Mouse (Mus musculus) olfactory bulb, adult 2 months (tissue): ENCODE results near the gene Scyl1. TPM values are rescaled to one million over a fixed set of nuclear protein-coding genes. Genes with fewer than 3 reads are reported as not detected.

Experiments
- H3K27ac ChIP-seq: fragments of 200-500 bp; 2 replicates; pipeline ENCODE4 v1.5.1; 2012; ENCODE audit warnings: low read depth, low read length; ENCODE audit not compliant: insufficient read depth
- H3K4me1 ChIP-seq: fragments of 200-500 bp; 2 replicates; pipeline ENCODE4 v1.6.1; 2012; ENCODE audit warnings: low read length; ENCODE audit not compliant: control insufficient read depth, insufficient read depth
- H3K4me3 ChIP-seq: fragments of 200-500 bp; 2 replicates; pipeline ENCODE4 v1.5.1; 2012; ENCODE audit warnings: mild to moderate bottlenecking, low read depth, low read length, moderate library complexity; ENCODE audit not compliant: insufficient read depth
- CTCF ChIP-seq: fragments of 200-500 bp; IDR thresholded peaks from 2 replicates; pipeline ENCODE4 v1.5.1; 2012; ENCODE audit warnings: low read depth, mild to moderate bottlenecking, low read length, moderate library complexity; ENCODE audit not compliant: insufficient read depth
- POLR2A ChIP-seq: fragments of 200-500 bp; IDR thresholded peaks from 2 replicates; pipeline ENCODE4 v1.6.1; 2012; ENCODE audit warnings: mild to moderate bottlenecking, low read depth, low read length, moderate library complexity; ENCODE audit not compliant: insufficient read depth
- WGBS: fragments of 180-500 bp; shearing (Covaris S2); methylation state at CpG from one replicate; pipeline ENCODE4 v1.1.7; 2018; 5-methylcytosine and 5-hydroxymethylcytosine counted together
- polyA plus RNA-seq: library from polyadenylated mRNA; stranded (reverse); fragments of >200 nt; gene quantifications from 2 replicates; pipeline ENCODE4 v1.2.4, GENCODE M21; 2012; ENCODE audit warnings: low replicate concordance; ENCODE audit not compliant: missing spikeins, insufficient read depth, insufficient read length

Scyl1 gene
- polyA plus RNA-seq, 1 experiment = not detected

GRCm38 (mm10) chr19:5804371-5804899 is 33.2 kb upstream of the Scyl1 start:
- TF ChIP-seq CTCF (no peak), POLR2A (no peak)
- peak overlapping the region; percentile 100 for H3K27ac ChIP-seq
- 24% methylated on average over 8 of the region's 8 CpGs for WGBS
- H3K4me1 ChIP-seq = peaks cover 53% of the 10 kb centered on the region
- H3K4me3 ChIP-seq = no peak overlapping the region

GRCm38 (mm10) chr19:5803881-5804279 is 32.7 kb upstream of the Scyl1 start:
- no peak for TF ChIP-seq POLR2A
- no peak for TF ChIP-seq CTCF
- H3K4me3 ChIP-seq = peak overlapping the region; percentile 32
- H3K4me1 ChIP-seq = peaks cover 47% of the 10 kb centered on the region
- H3K27ac ChIP-seq = peak overlapping the region; percentile 100
- under 1% methylated on average over 16 of the region's 16 CpGs for whole genome bisulfite sequencing

DNA sequence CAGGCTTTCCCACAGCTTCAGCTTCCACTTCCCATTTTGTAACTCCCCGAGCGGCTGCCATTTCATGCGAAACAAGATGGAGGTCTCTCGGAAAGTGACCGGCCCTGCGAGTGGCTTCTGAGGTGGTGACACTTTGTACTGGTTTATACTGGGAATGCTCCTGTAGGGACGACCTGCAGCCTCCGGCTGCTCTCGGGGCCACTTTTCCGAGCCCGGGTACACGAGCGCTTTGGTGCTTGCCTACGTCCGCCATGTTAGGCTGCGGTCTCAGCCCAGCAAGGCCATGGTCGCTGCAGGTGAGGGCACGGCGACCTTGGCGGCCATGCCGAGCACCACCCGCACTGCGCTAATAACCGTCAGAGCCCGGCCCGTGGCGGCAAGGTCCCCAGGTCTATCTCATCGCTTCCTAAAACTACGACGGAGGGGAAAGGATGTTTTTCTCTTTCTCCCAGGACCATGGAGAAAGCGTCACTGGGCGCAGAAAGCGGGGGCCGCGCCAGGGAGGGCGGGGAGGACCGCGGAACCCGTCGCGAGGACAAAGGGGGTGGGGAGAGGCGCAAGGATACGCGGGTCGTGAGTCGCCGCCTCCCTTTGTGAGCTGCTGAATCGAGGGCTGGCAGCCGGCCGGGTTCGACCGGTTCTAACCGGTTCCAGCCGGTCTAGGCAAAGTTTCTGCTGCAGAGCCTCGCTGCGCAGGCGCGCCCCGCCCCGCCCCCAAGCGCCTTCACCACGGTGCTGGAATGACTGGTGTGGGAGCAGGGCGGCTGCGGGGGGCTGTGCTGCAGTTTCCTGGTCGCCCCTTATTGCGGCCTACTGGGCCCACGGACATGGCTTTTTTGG is 32.0 kb upstream of the Scyl1 start:
- Histone ChIP-seq H3K4me1 (peaks cover 41% of the 10 kb centered on the region), H3K27ac (peak overlapping the region; percentile 100), H3K4me3 (peak overlapping the region; percentile 78)
- WGBS = under 1% methylated on average over 67 of the region's 67 CpGs
- peak; percentile 79 for TF ChIP-seq POLR2A
- TF ChIP-seq CTCF = no peak

DNA sequence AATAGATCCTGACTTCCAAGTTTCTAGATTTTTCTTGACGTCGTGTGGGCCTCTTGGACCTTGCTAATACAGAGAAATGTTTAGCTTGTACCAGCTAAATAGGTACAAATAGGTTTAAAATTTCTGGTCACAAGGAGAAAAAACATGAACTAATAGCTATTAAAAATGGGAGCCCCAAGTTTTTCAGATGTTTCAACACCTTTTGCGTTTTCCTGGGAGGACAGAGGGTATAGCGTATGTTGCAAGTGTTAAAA is 31.5 kb upstream of the Scyl1 start:
- H3K4me3 ChIP-seq = peak overlapping the region; percentile 78
- TF ChIP-seq CTCF = no peak
- no peak for TF ChIP-seq POLR2A
- WGBS = under 1% methylated on average over 4 of the region's 4 CpGs
- peak overlapping the region; percentile 100 for H3K27ac ChIP-seq
- H3K4me1 ChIP-seq = peaks cover 37% of the 10 kb centered on the region

DNA sequence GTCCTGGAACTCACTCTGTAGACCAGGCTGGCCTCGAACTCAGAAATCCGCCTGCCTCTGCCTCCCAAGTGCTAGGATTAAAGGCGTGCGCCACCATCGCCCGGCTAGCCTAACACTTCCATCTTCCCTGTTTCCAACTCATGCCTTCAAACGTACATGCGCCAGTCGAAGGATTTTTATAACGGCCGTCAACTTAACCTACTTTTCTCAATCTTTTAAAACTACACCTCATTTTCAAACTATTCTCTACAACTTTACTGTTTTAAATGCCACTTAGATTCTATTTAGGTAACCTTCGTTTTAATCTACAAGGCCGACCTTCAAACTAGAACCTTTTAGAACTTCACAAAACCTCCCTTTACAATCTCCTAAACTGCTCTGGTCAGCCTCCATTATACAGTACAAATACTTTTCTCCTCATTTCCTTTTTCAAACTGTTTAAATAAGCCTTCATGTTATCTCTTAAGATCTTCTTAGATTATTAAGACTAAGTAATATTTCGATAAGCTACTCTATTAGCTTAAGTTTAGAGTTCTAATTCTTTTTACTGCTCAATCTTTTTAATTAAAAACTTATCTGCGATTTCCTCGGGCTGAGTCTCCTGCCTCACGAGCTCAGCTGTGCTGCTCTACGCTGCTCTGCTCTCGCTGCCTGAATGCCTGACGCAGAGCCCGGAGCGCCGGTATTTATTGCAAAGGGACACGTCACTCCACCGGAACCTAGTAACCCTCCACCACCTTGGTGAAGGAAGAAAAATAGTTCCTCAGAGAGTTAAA is 31.0 kb upstream of the Scyl1 start:
- TF ChIP-seq CTCF (no peak), POLR2A (peak; percentile 100)
- peaks cover 32% of the 10 kb centered on the region for H3K4me1 ChIP-seq
- H3K27ac ChIP-seq = peak overlapping the region; percentile 100
- WGBS = under 1% methylated on average over 25 of the region's 25 CpGs
- peak overlapping the region; percentile 65 for H3K4me3 ChIP-seq

GRCm38 (mm10) chr19:5801432-5801964 is 30.3 kb upstream of the Scyl1 start:
- 0% methylated on average over 3 of the region's 3 CpGs for WGBS
- Histone ChIP-seq H3K4me3 (peak overlapping the region; percentile 90), H3K27ac (peak overlapping the region; percentile 94), H3K4me1 (peaks cover 26% of the 10 kb centered on the region)
- TF ChIP-seq POLR2A (no peak), CTCF (no peak)

- WGBS = under 1% methylated on average over 19 of the region's 19 CpGs
- Histone ChIP-seq H3K4me1 (peaks cover 20% of the 10 kb centered on the region), H3K27ac (peak overlapping the region; percentile 94), H3K4me3 (peak overlapping the region; percentile 90)
- TF ChIP-seq CTCF (no peak), POLR2A (0 out of 2 replicates have a peak, but pooled peaks have one; percentile 37)
These were observed 29.6 kb upstream of the Scyl1 start for GRCm38 (mm10) chr19:5800632-5801431.

- peaks cover 15% of the 10 kb centered on the region for H3K4me1 ChIP-seq
- H3K27ac ChIP-seq = peak overlapping the region; percentile 94
- 0% methylated on average over 2 of the region's 2 CpGs for WGBS
- peak overlapping the region; percentile 90 for H3K4me3 ChIP-seq
- TF ChIP-seq POLR2A (no peak), CTCF (no peak)
These were observed 29.1 kb upstream of the Scyl1 start for GRCm38 (mm10) chr19:5800350-5800631.
